Mouse (Mus musculus) myocyte (in vitro differentiated cells): ENCODE measurements around the gene 3425401B19Rik. TPM values are rescaled to one million over a fixed set of nuclear protein-coding genes. Genes with fewer than 3 reads are reported as not detected.

Experiments
- H3K27me3 ChIP-seq: one replicate; pipeline ENCODE4 v1.6.1; 2011; ENCODE audit not compliant: control insufficient read depth, insufficient read depth, insufficient read length
- H3K36me3 ChIP-seq: one replicate; pipeline ENCODE4 v1.6.1; 2011; ENCODE audit not compliant: control insufficient read depth, insufficient read depth
- H3K4me2 ChIP-seq: one replicate; pipeline ENCODE4 v1.6.1; 2011; ENCODE audit warnings: low read depth, control low read depth
- H3K4me3 ChIP-seq: one replicate; pipeline ENCODE4 v1.5.1; 2011; ENCODE audit warnings: mild to moderate bottlenecking, control low read depth, moderate library complexity
- H3K79me2 ChIP-seq: one replicate; pipeline ENCODE4 v1.6.1; 2011; ENCODE audit not compliant: control insufficient read depth, insufficient read depth
- H3ac ChIP-seq: one replicate; pipeline ENCODE4 v1.6.1; 2011; ENCODE audit not compliant: control insufficient read depth, insufficient read length
- CEBPB ChIP-seq: IDR thresholded peaks from 2 replicates; pipeline ENCODE4 v1.6.1; 2011; ENCODE audit warnings: mild to moderate bottlenecking, moderate library complexity; ENCODE audit not compliant: poor library complexity, insufficient read depth, severe bottlenecking
- E2F4 ChIP-seq: IDR thresholded peaks from one replicate; pipeline ENCODE4 v1.6.1; 2011; ENCODE audit warnings: mild to moderate bottlenecking, control low read depth, moderate library complexity; ENCODE audit not compliant: insufficient read depth
- MAX ChIP-seq: IDR thresholded peaks from one replicate; pipeline ENCODE4 v1.6.1; 2011; ENCODE audit warnings: low read depth, mild to moderate bottlenecking, control low read depth
- MYOD1 ChIP-seq, 3 experiments: IDR thresholded peaks; one replicate each; pipeline ENCODE4 v1.6.1; 2011; ENCODE audit warnings: control low read depth in 2 of 3, low read depth in 2 of 3, mild to moderate bottlenecking in 2 of 3, moderate library complexity in 1 of 3; ENCODE audit not compliant: insufficient read length in 2 of 3, control insufficient read depth in 1 of 3
- MYOG ChIP-seq, 3 experiments: IDR thresholded peaks; one replicate each; pipeline ENCODE4 v1.6.1; 2011; ENCODE audit warnings: control low read depth in 2 of 3, low read depth in 2 of 3, mild to moderate bottlenecking in 2 of 3; ENCODE audit not compliant: insufficient read length in 2 of 3, control insufficient read depth in 1 of 3, insufficient read depth in 1 of 3
- POLR2A ChIP-seq: IDR thresholded peaks from one replicate; pipeline ENCODE4 v1.6.1; 2011; ENCODE audit warnings: low read depth, mild to moderate bottlenecking, control low read depth, moderate library complexity; ENCODE audit not compliant: insufficient read length
- POLR2AphosphoS2 ChIP-seq: IDR thresholded peaks from one replicate; pipeline ENCODE4 v1.6.1; 2011; ENCODE audit warnings: low read depth, control low read depth; ENCODE audit not compliant: insufficient read length
- REST ChIP-seq: IDR thresholded peaks from one replicate; pipeline ENCODE4 v1.6.1; 2011; ENCODE audit warnings: mild to moderate bottlenecking, control low read depth, moderate library complexity; ENCODE audit not compliant: insufficient read depth, insufficient read length
- SRF ChIP-seq: IDR thresholded peaks from one replicate; pipeline ENCODE4 v1.6.1; 2011; ENCODE audit warnings: low read depth; ENCODE audit not compliant: control insufficient read depth, insufficient read length
- TCF12 ChIP-seq: IDR thresholded peaks from one replicate; pipeline ENCODE4 v1.6.1; 2011; ENCODE audit warnings: mild to moderate bottlenecking, control low read depth; ENCODE audit not compliant: poor library complexity, insufficient read depth, severe bottlenecking
- TCF3 ChIP-seq: IDR thresholded peaks from one replicate; pipeline ENCODE4 v1.6.1; 2011; ENCODE audit warnings: low read depth, control low read depth; ENCODE audit not compliant: insufficient read length
- USF1 ChIP-seq: IDR thresholded peaks from one replicate; pipeline ENCODE4 v1.6.1; 2011; ENCODE audit warnings: low read depth, mild to moderate bottlenecking, control low read depth, moderate library complexity
- polyA plus RNA-seq: library from polyadenylated mRNA; unstranded; fragments of >200 nt; fragmentation: generic; extraction: Trizol; gene quantifications from one replicate; pipeline ENCODE4 v1.2.1, GENCODE M21; 2012; ENCODE audit warnings: missing spikeins

The 3425401B19Rik gene
- polyA plus RNA-seq, 1 experiment = 2.7 TPM

- H3K79me2 ChIP-seq = no peaks in the 10 kb centered on the region
- no peak overlapping the region for H3K4me2 ChIP-seq
- H3K4me3 ChIP-seq = no peak overlapping the region
- H3K36me3 ChIP-seq = no peaks in the 10 kb centered on the region
- H3ac ChIP-seq = no peak overlapping the region
- TF ChIP-seq MYOD1 (IDR thresholded peaks at IDR 0.05; ENCODE audit: control insufficient read depth in 1 of 3, insufficient read length in 2 of 3, low read depth in 2 of 3) = no peak
- TF ChIP-seq POLR2AphosphoS2 = no peak
- TF ChIP-seq CEBPB = no peak
- TF ChIP-seq MAX = no peak
- no peak for TF ChIP-seq TCF3
- TF ChIP-seq MYOG (IDR thresholded peaks at IDR 0.05; ENCODE audit: control insufficient read depth in 1 of 3, insufficient read depth in 1 of 3, insufficient read length in 2 of 3, low read depth in 2 of 3) = no peak
- TF ChIP-seq TCF12 = no peak
- no peak for TF ChIP-seq REST
- TF ChIP-seq POLR2A = no peak
- TF ChIP-seq USF1 = no peak
- TF ChIP-seq E2F4 = no peak
- peaks cover 28% of the 10 kb centered on the region for H3K27me3 ChIP-seq
These were observed 30.4 kb upstream of the 3425401B19Rik start for GRCm38 (mm10) chr14:32715489-32715888.

GRCm38 (mm10) chr14:32715076-32715475 is 30.0 kb upstream of the 3425401B19Rik start:
- peaks cover 25% of the 10 kb centered on the region for H3K27me3 ChIP-seq

GRCm38 (mm10) chr14:32709861-32710260 is 24.8 kb upstream of the 3425401B19Rik start:
- H3K27me3 ChIP-seq = no peaks in the 10 kb centered on the region
- no peaks in the 10 kb centered on the region for H3K79me2 ChIP-seq
- TF ChIP-seq CEBPB (no peak), E2F4 (no peak), POLR2A (no peak), POLR2AphosphoS2 (no peak)
- H3K4me3 ChIP-seq = no peak overlapping the region
- H3ac ChIP-seq = no peak overlapping the region
- H3K4me2 ChIP-seq = no peak overlapping the region
- H3K36me3 ChIP-seq = no peaks in the 10 kb centered on the region

More at GRCm38 (mm10) chr14:32715076-32715475, 30.0 kb upstream of the 3425401B19Rik start:
- TF ChIP-seq TCF3 = no peak
- TF ChIP-seq POLR2A = no peak
- no peak for TF ChIP-seq REST
- no peak for TF ChIP-seq CEBPB
- TF ChIP-seq TCF12 = no peak
- TF ChIP-seq USF1 = no peak
- no peak for TF ChIP-seq E2F4
- TF ChIP-seq POLR2AphosphoS2 = no peak
- TF ChIP-seq MAX = no peak
- no peak for TF ChIP-seq MYOG (IDR thresholded peaks at IDR 0.05; ENCODE audit: control insufficient read depth in 1 of 3, insufficient read depth in 1 of 3, insufficient read length in 2 of 3, low read depth in 2 of 3)
- no peak for TF ChIP-seq MYOD1 (IDR thresholded peaks at IDR 0.05; ENCODE audit: control insufficient read depth in 1 of 3, insufficient read length in 2 of 3, low read depth in 2 of 3)
- no peak for TF ChIP-seq SRF
- Histone ChIP-seq H3K4me3 (no peak overlapping the region), H3K36me3 (no peaks in the 10 kb centered on the region), H3K79me2 (no peaks in the 10 kb centered on the region), H3K4me2 (no peak overlapping the region), H3ac (no peak overlapping the region)

- Histone ChIP-seq H3K4me2 (no peak overlapping the region), H3K79me2 (no peaks in the 10 kb centered on the region), H3K36me3 (no peaks in the 10 kb centered on the region), H3ac (no peak overlapping the region), H3K27me3 (no peaks in the 10 kb centered on the region), H3K4me3 (no peak overlapping the region)
- no peak for TF ChIP-seq SRF
- TF ChIP-seq MYOG (IDR thresholded peaks at IDR 0.05; ENCODE audit: control insufficient read depth in 1 of 3, insufficient read depth in 1 of 3, insufficient read length in 2 of 3, low read depth in 2 of 3) = peak in 2 of 3 experiments; percentile 32 to 57
- TF ChIP-seq TCF3 = no peak
- peak in 2 of 3 experiments; percentile 1 to 39 for TF ChIP-seq MYOD1 (IDR thresholded peaks at IDR 0.05; ENCODE audit: control insufficient read depth in 1 of 3, insufficient read length in 2 of 3, low read depth in 2 of 3)
- TF ChIP-seq POLR2A = no peak
- no peak for TF ChIP-seq USF1
These were observed 23.7 kb upstream of the 3425401B19Rik start for GRCm38 (mm10) chr14:32708756-32709155.

- Histone ChIP-seq H3K79me2 (no peaks in the 10 kb centered on the region), H3K4me2 (peak overlapping the region; percentile 34), H3K27me3 (no peaks in the 10 kb centered on the region), H3ac (no peak overlapping the region), H3K4me3 (no peak overlapping the region), H3K36me3 (no peaks in the 10 kb centered on the region)
- TF ChIP-seq MYOG (IDR thresholded peaks at IDR 0.05; ENCODE audit: control insufficient read depth in 1 of 3, insufficient read depth in 1 of 3, insufficient read length in 2 of 3, low read depth in 2 of 3) = peak in 1 of 3 experiments; percentile 11
- no peak for TF ChIP-seq E2F4
- no peak for TF ChIP-seq CEBPB
- no peak for TF ChIP-seq MAX
- TF ChIP-seq POLR2A = no peak
- TF ChIP-seq SRF = no peak
- TF ChIP-seq USF1 = no peak
These were observed 22.8 kb upstream of the 3425401B19Rik start for GRCm38 (mm10) chr14:32707938-32708337.
